Mouse (Mus musculus) liver, embryonic 13.5 days (tissue): ENCODE data around the gene Rela. TPM values are rescaled to one million over a fixed set of nuclear protein-coding genes. Genes with fewer than 3 reads are reported as not detected.

Experiments used
- ATAC-seq: fragments of 200-750 bp; cut with Nextera tagmentation; 2 replicates; pipeline ENCODE4 v1.8.0; 2017; ENCODE audit warnings: low read depth, mild to moderate bottlenecking, moderate number of reproducible peaks, moderate library complexity
- DNase-seq: peaks from one replicate; pipeline ENCODE4 v3.0.0; 2022
- H3K27ac ChIP-seq: fragments of 300-500 bp; sonication (generic); 2 replicates; pipeline ENCODE4 v1.5.1; 2015; ENCODE audit warnings: moderate library complexity, mild to moderate bottlenecking, inconsistent platforms
- H3K27me3 ChIP-seq: fragments of 300-500 bp; sonication (generic); 2 replicates; pipeline ENCODE4 v1.6.1; 2015; ENCODE audit warnings: mild to moderate bottlenecking, inconsistent platforms
- H3K36me3 ChIP-seq: fragments of 300-500 bp; sonication (generic); 2 replicates; pipeline ENCODE4 v1.6.1; 2015; ENCODE audit warnings: mild to moderate bottlenecking, inconsistent platforms
- H3K4me1 ChIP-seq: fragments of 300-500 bp; sonication (generic); replicated peaks from 2 replicates; pipeline ENCODE4 v1.6.1; 2015; ENCODE audit warnings: inconsistent platforms
- H3K4me2 ChIP-seq: fragments of 300-500 bp; sonication (generic); 2 replicates; pipeline ENCODE4 v1.6.1; 2015; ENCODE audit warnings: inconsistent platforms, mild to moderate bottlenecking, moderate library complexity
- H3K4me3 ChIP-seq: fragments of 300-500 bp; sonication (generic); replicated peaks from 2 replicates; pipeline ENCODE4 v1.5.1; 2015; ENCODE audit warnings: mild to moderate bottlenecking, inconsistent platforms
- H3K9ac ChIP-seq: fragments of 300-500 bp; sonication (generic); 2 replicates; pipeline ENCODE4 v1.6.1; 2015; ENCODE audit warnings: mild to moderate bottlenecking, inconsistent platforms
- H3K9me3 ChIP-seq: fragments of 300-500 bp; sonication (generic); replicated peaks from 2 replicates; pipeline ENCODE4 v1.6.1; 2016; ENCODE audit warnings: inconsistent platforms
- WGBS: fragments of 180-500 bp; shearing (Covaris S2); methylation state at CpG from one replicate; pipeline ENCODE4 v1.1.7; 2015; ENCODE audit not compliant: insufficient replicate concordance; 5-methylcytosine and 5-hydroxymethylcytosine counted together
- microRNA-seq: library from miRNA; unstranded; fragments of <30 nt; microRNA quantifications from one replicate; pipeline ENCODE4, GENCODE M21; 2016
- polyA plus RNA-seq: library from polyadenylated mRNA; unstranded; fragments of >200 nt; fragmentation: Nextera tagmentation; extraction: Ambion mirVana; gene quantifications from 2 replicates; pipeline ENCODE4 v1.2.1, GENCODE M21; 2015

Rela gene
- polyA plus RNA-seq, 1 experiment from 2014 or later: 24.5 TPM

- DNase-seq: no peak
- peak overlapping the region; percentile 99 for H3K4me2 ChIP-seq
- H3K4me3 ChIP-seq: peak overlapping the region; percentile 79
- H3K4me1 ChIP-seq: peaks cover 76% of the 10 kb centered on the region
- H3K36me3 ChIP-seq: peaks cover 66% of the 10 kb centered on the region
- H3K9ac ChIP-seq: peak overlapping the region; percentile 94
- H3K27me3 ChIP-seq: no peaks in the 10 kb centered on the region
- H3K9me3 ChIP-seq: no peaks in the 10 kb centered on the region
- ATAC-seq: no peak
- WGBS: under 1% methylated on average over 7 of the region's 7 CpGs
- peak overlapping the region; percentile 93 for H3K27ac ChIP-seq
These were observed 51.8 kb downstream of the Rela start for GRCm38 (mm10) chr19:5689088-5689428.

- peak overlapping the region; percentile 99 for H3K4me2 ChIP-seq
- no peaks in the 10 kb centered on the region for H3K9me3 ChIP-seq
- 4% methylated on average over 42 of the region's 42 CpGs for WGBS
- peak overlapping the region; percentile 79 for H3K4me3 ChIP-seq
- peak overlapping the region; percentile 94 for H3K9ac ChIP-seq
- H3K27me3 ChIP-seq: no peaks in the 10 kb centered on the region
- H3K36me3 ChIP-seq: peaks cover 66% of the 10 kb centered on the region
- peak; percentile 86 for DNase-seq
- peaks cover 80% of the 10 kb centered on the region for H3K4me1 ChIP-seq
- peak overlapping the region; percentile 93 for H3K27ac ChIP-seq
- ATAC-seq: peak; percentile 69
These were observed 52.5 kb downstream of the Rela start for GRCm38 (mm10) chr19:5689565-5690342.

GRCm38 (mm10) chr19:5690343-5690735, 53.1 kb downstream of the Rela start:
- ATAC-seq (no peak), DNase-seq (no peak)
- Histone ChIP-seq H3K4me2 (peak overlapping the region; percentile 99), H3K36me3 (peaks cover 66% of the 10 kb centered on the region), H3K9ac (peak overlapping the region; percentile 94), H3K27me3 (no peaks in the 10 kb centered on the region), H3K27ac (peak overlapping the region; percentile 93), H3K9me3 (no peaks in the 10 kb centered on the region), H3K4me1 (peaks cover 75% of the 10 kb centered on the region), H3K4me3 (peak overlapping the region; percentile 79)
- WGBS: 44% methylated on average over 15 of the region's 15 CpGs

- H3K36me3 ChIP-seq: peaks cover 67% of the 10 kb centered on the region
- H3K9me3 ChIP-seq: no peaks in the 10 kb centered on the region
- peak overlapping the region; percentile 79 for H3K4me3 ChIP-seq
- 46% methylated on average over 5 of the region's 5 CpGs for WGBS
- H3K9ac ChIP-seq: peak overlapping the region; percentile 94
- DNase-seq (no peak), ATAC-seq (no peak)
- no peaks in the 10 kb centered on the region for H3K27me3 ChIP-seq
- H3K4me2 ChIP-seq: peak overlapping the region; percentile 99
- H3K4me1 ChIP-seq: peaks cover 68% of the 10 kb centered on the region
- H3K27ac ChIP-seq: peak overlapping the region; percentile 93
These were observed 54.3 kb downstream of the Rela start for GRCm38 (mm10) chr19:5691601-5692000.

- no peaks in the 10 kb centered on the region for H3K27me3 ChIP-seq
- H3K9ac ChIP-seq: peak overlapping the region; percentile 94
- 51% methylated on average over 10 of the region's 10 CpGs for WGBS
- H3K9me3 ChIP-seq: no peaks in the 10 kb centered on the region
- ATAC-seq (no peak), DNase-seq (no peak)
- peaks cover 61% of the 10 kb centered on the region for H3K4me1 ChIP-seq
- peak overlapping the region; percentile 79 for H3K4me3 ChIP-seq
- H3K36me3 ChIP-seq: peaks cover 70% of the 10 kb centered on the region
- H3K27ac ChIP-seq: peak overlapping the region; percentile 93
- peak overlapping the region; percentile 99 for H3K4me2 ChIP-seq
These were observed 55.0 kb downstream of the Rela start for GRCm38 (mm10) chr19:5692086-5692912.

GRCm38 (mm10) chr19:5692913-5693396, 55.7 kb downstream of the Rela start:
- peaks cover 77% of the 10 kb centered on the region for H3K36me3 ChIP-seq
- no peak for ATAC-seq
- peak overlapping the region; percentile 99 for H3K4me2 ChIP-seq
- H3K9ac ChIP-seq: peak overlapping the region; percentile 94
- peak overlapping the region; percentile 93 for H3K27ac ChIP-seq
- H3K4me3 ChIP-seq: peak overlapping the region; percentile 79
- H3K9me3 ChIP-seq: no peaks in the 10 kb centered on the region
- H3K4me1 ChIP-seq: peaks cover 54% of the 10 kb centered on the region
- 69% methylated on average over 10 of the region's 10 CpGs for WGBS
- DNase-seq: no peak
- no peaks in the 10 kb centered on the region for H3K27me3 ChIP-seq

GRCm38 (mm10) chr19:5693801-5694200, 56.5 kb downstream of the Rela start:
- no peaks in the 10 kb centered on the region for H3K9me3 ChIP-seq
- ATAC-seq (no peak), DNase-seq (no peak)
- peaks cover 85% of the 10 kb centered on the region for H3K36me3 ChIP-seq
- 0 out of 2 replicates have a peak overlapping the region, but pooled peaks have one; percentile 94 for H3K9ac ChIP-seq
- no peak overlapping the region for H3K4me3 ChIP-seq
- 86% methylated on average over 6 of the region's 6 CpGs for WGBS
- H3K4me2 ChIP-seq: peak overlapping the region; percentile 99; the same call in 1 of the 2 replicates
- H3K27me3 ChIP-seq: no peaks in the 10 kb centered on the region
- peaks cover 53% of the 10 kb centered on the region for H3K4me1 ChIP-seq
- peak overlapping the region; percentile 93; the same call in 1 of the 2 replicates for H3K27ac ChIP-seq

- no peak for DNase-seq
- Histone ChIP-seq H3K27me3 (no peaks in the 10 kb centered on the region), H3K9me3 (no peaks in the 10 kb centered on the region), H3K4me1 (peaks cover 40% of the 10 kb centered on the region), H3K4me2 (no peak overlapping the region), H3K27ac (no peak overlapping the region), H3K36me3 (peaks cover 100% of the 10 kb centered on the region), H3K9ac (no peak overlapping the region), H3K4me3 (no peak overlapping the region)
- WGBS: 82% methylated on average over 41 of the region's 41 CpGs
- ATAC-seq: no peak
These were observed 58.7 kb downstream of the Rela start for GRCm38 (mm10) chr19:5695849-5696462.

Small RNAs within 50 kb of the gene (microRNA-seq; reads per million reads assigned to microRNA genes)
- gene Mir6987: not detected

Other genes starting within 250 kb of the Rela start
- gene Sart1, start 248.8 kb upstream of the Rela start, polyA plus RNA-seq: 35.1 and 41.0 TPM in 2 replicates
- gene Tsga10ip, start 235.0 kb upstream of the Rela start, polyA plus RNA-seq: 0.12 TPM in 1 of 2 replicates, not detected in the other
- 90.0 and 94.5 TPM in 2 replicates for gene Drap1, start 212.5 kb upstream of the Rela start, polyA plus RNA-seq
- 18.0 and 19.0 TPM in 2 replicates for gene AI837181, start 212.3 kb upstream of the Rela start, polyA plus RNA-seq
- gene Fosl1, start 189.9 kb upstream of the Rela start, polyA plus RNA-seq: not detected in 2 replicates
- gene Ccdc85b, start 179.6 kb upstream of the Rela start, polyA plus RNA-seq: 2.0 and 2.1 TPM in 2 replicates
- gene Fibp, start 176.9 kb upstream of the Rela start, polyA plus RNA-seq: 34.0 and 34.7 TPM in 2 replicates
- 0.35 and 0.53 TPM in 2 replicates for gene Ctsw, start 169.0 kb upstream of the Rela start, polyA plus RNA-seq
- 20.4 and 21.4 TPM in 2 replicates for gene Efemp2, start 163.5 kb upstream of the Rela start, polyA plus RNA-seq
- 16.3 and 16.8 TPM in 2 replicates for gene Mus81, start 149.1 kb upstream of the Rela start, polyA plus RNA-seq
- gene Cfl1, start 147.0 kb upstream of the Rela start, polyA plus RNA-seq: 1,341 and 1,482 TPM in 2 replicates
- 0.09 TPM in 1 of 2 replicates, not detected in the other for gene 1700020D05Rik, start 133.7 kb upstream of the Rela start, polyA plus RNA-seq
- 6.4 and 7.0 TPM in 2 replicates for gene Snx32, start 126.9 kb upstream of the Rela start, polyA plus RNA-seq
- 0.06 and 0.09 TPM in 2 replicates for gene Ovol1, start 76.8 kb upstream of the Rela start, polyA plus RNA-seq
- 2.3 and 2.9 TPM in 2 replicates for gene Ap5b1, start 69.5 kb upstream of the Rela start, polyA plus RNA-seq
- gene Rnaseh2c, start 35.6 kb upstream of the Rela start, polyA plus RNA-seq: 164 and 176 TPM in 2 replicates
- gene Kat5, start 27.2 kb upstream of the Rela start, polyA plus RNA-seq: 21.7 and 23.8 TPM in 2 replicates
- gene Sipa1, start 26.2 kb downstream of the Rela start, polyA plus RNA-seq: 23.3 and 24.6 TPM in 2 replicates
- gene Map3k11, start 51.3 kb downstream of the Rela start, polyA plus RNA-seq: 13.8 and 15.9 TPM in 2 replicates
- gene Pcnx3, start 51.4 kb downstream of the Rela start, polyA plus RNA-seq: 9.1 and 10.1 TPM in 2 replicates
- gene Kcnk7, start 66.9 kb downstream of the Rela start, polyA plus RNA-seq: 0.21 and 0.46 TPM in 2 replicates
- 105 and 111 TPM in 2 replicates for gene Ehbp1l1, start 88.8 kb downstream of the Rela start, polyA plus RNA-seq
- 44.5 and 47.0 TPM in 2 replicates for gene Fam89b, start 92.2 kb downstream of the Rela start, polyA plus RNA-seq
- 1.1 and 2.7 TPM in 2 replicates for gene Ltbp3, start 103.4 kb downstream of the Rela start, polyA plus RNA-seq
- gene Scyl1, start 133.9 kb downstream of the Rela start, polyA plus RNA-seq: 25.2 and 27.5 TPM in 2 replicates
- gene Frmd8, start 237.8 kb downstream of the Rela start, polyA plus RNA-seq: 13.9 and 15.8 TPM in 2 replicates
- gene Slc25a45, start 240.3 kb downstream of the Rela start, polyA plus RNA-seq: 5.7 and 6.8 TPM in 2 replicates